7 mouse cellular contexts compared by ENCODE assay signal in genomic region chr11:101094930-101095313, GRCm38 (mm10). TPM values are rescaled to one million over a fixed set of nuclear protein-coding genes. Genes with fewer than 3 reads are reported as not detected.
DNase-seq lines count a peak whose midpoint lies in the region; ATAC-seq and TF ChIP-seq lines count a peak whose summit lies in the region.

No protein-coding gene starts in this region.

- H3K36me3 ChIP-seq in lung, embryonic 14.5 days (ENCODE audit: insufficient read depth), result peaks cover 73% of the 10 kb centered on the region
- H3K36me3 ChIP-seq in limb, embryonic 13.5 days, result peaks cover 72% of the 10 kb centered on the region
- H3K36me3 ChIP-seq in stomach, embryonic 14.5 days (ENCODE audit: control insufficient read depth, insufficient read depth, low read length), result peaks cover 57% of the 10 kb centered on the region

- H3K27me3 ChIP-seq in lung, embryonic 14.5 days (ENCODE audit: insufficient read depth, low read length), result no peaks in the 10 kb centered on the region
- no peaks in the 10 kb centered on the region for H3K27me3 ChIP-seq in limb, embryonic 13.5 days
- H3K27me3 ChIP-seq in stomach, embryonic 14.5 days (ENCODE audit: control insufficient read depth, insufficient read depth, low read length), result no peaks in the 10 kb centered on the region

- H3K4me2 ChIP-seq in lung, embryonic 14.5 days, result peak overlapping the region; percentile 96
- H3K4me2 ChIP-seq in limb, embryonic 13.5 days (replicated peaks), result peak overlapping the region; percentile 93
- H3K4me2 ChIP-seq in stomach, embryonic 14.5 days (replicated peaks; ENCODE audit: low read depth, low read length), result peak overlapping the region; percentile 96

- peak overlapping the region; percentile 67 for H3K9ac ChIP-seq in lung, embryonic 14.5 days
- H3K9ac ChIP-seq in limb, embryonic 13.5 days, result peak overlapping the region; percentile 80
- peak overlapping the region; percentile 75 for H3K9ac ChIP-seq in stomach, embryonic 14.5 days (replicated peaks; ENCODE audit: low read depth, low read length)

- 0% methylated on average over 18 of the region's 18 CpGs for WGBS in lung, embryonic 14.5 days
- under 1% methylated on average over 18 of the region's 18 CpGs for WGBS in limb, embryonic 13.5 days
- WGBS in stomach, embryonic 14.5 days, result 2% methylated on average over 18 of the region's 18 CpGs

- peak overlapping the region; percentile 71 for H3K4me3 ChIP-seq in lung, embryonic 14.5 days (ENCODE audit: low read depth, low read length)
- peak overlapping the region; percentile 52 for H3K4me3 ChIP-seq in embryonic fibroblast, embryonic 13.5 days (ENCODE audit: insufficient read depth, low read length)
- H3K4me3 ChIP-seq in limb, embryonic 13.5 days, result peak overlapping the region; percentile 75
- peak overlapping the region; percentile 68 for H3K4me3 ChIP-seq in stomach, embryonic 14.5 days (ENCODE audit: low read depth, low read length)

- ATAC-seq in lung, embryonic 14.5 days (ENCODE audit: insufficient read depth), result no peak
- ATAC-seq in limb, embryonic 13.5 days (ENCODE audit: low FRiP score, low read depth), result peak; percentile 21; the same call in 1 of the 2 replicates
- ATAC-seq in stomach, embryonic 14.5 days (ENCODE audit: insufficient number of reproducible peaks, insufficient read depth, low FRiP score, low read depth), result peak; percentile 44

- no peak for DNase-seq in lung, embryonic 14.5 days
- DNase-seq in lung, adult 18-20 months, result no peak
- no peak for DNase-seq in adrenal gland, postnatal 4 days (ENCODE audit: low spot score in 2 of 2)
- no peak for DNase-seq in adrenal gland, postnatal 14 days

- H3K27ac ChIP-seq in lung, embryonic 14.5 days (ENCODE audit: low read depth), result peak overlapping the region; percentile 33; the same call in 1 of the 2 replicates
- no peak overlapping the region for H3K27ac ChIP-seq in embryonic fibroblast, embryonic 13.5 days (ENCODE audit: insufficient read depth, low read length)
- H3K27ac ChIP-seq in limb, embryonic 13.5 days, result 0 out of 2 replicates have a peak overlapping the region, but pooled peaks have one; percentile 28
- no peak overlapping the region for H3K27ac ChIP-seq in stomach, embryonic 14.5 days (ENCODE audit: low read length)

- H3K9me3 ChIP-seq in lung, embryonic 14.5 days (ENCODE audit: low read depth, low read length), result no peaks in the 10 kb centered on the region
- no peaks in the 10 kb centered on the region for H3K9me3 ChIP-seq in limb, embryonic 13.5 days
- no peaks in the 10 kb centered on the region for H3K9me3 ChIP-seq in stomach, embryonic 14.5 days (ENCODE audit: control insufficient read depth, low read depth, low read length)

- no peak for TF ChIP-seq CTCF in lung, embryonic 14.5 days (IDR thresholded peaks at IDR 0.05; ENCODE audit: low read depth)
- no peak for TF ChIP-seq CTCF in embryonic fibroblast, embryonic 13.5 days (IDR thresholded peaks at IDR 0.05; ENCODE audit: borderline replicate concordance, insufficient read depth, low read length)

- no peaks in the 10 kb centered on the region for H3K4me1 ChIP-seq in lung, embryonic 14.5 days (ENCODE audit: insufficient read depth)
- no peaks in the 10 kb centered on the region; the same call in 1 of the 2 replicates for H3K4me1 ChIP-seq in embryonic fibroblast, embryonic 13.5 days (ENCODE audit: control insufficient read depth, insufficient read depth, low read length)
- peaks cover 20% of the 10 kb centered on the region for H3K4me1 ChIP-seq in limb, embryonic 13.5 days
- peaks cover 6% of the 10 kb centered on the region; the same call in 1 of the 2 replicates for H3K4me1 ChIP-seq in stomach, embryonic 14.5 days (ENCODE audit: control insufficient read depth, insufficient read depth, low read length)

- TF ChIP-seq POLR2A in embryonic fibroblast, embryonic 13.5 days (IDR thresholded peaks at IDR 0.05; ENCODE audit: low read depth, low read length), result no peak

RNA-seq across cellular contexts. Expression of gene Psmc3ip, which starts 0.3 kb away (rescaled TPM):
- polyA plus RNA-seq in lung, embryonic 14.5 days (2014; fragmentation: Nextera tagmentation; extraction: Ambion mirVana), result 39.9 and 44.1 TPM in 2 replicates
- 10.3 and 12.9 TPM in 2 replicates for polyA plus RNA-seq in embryonic fibroblast, embryonic 13.5 days (2011; ENCODE audit: insufficient read length, low read depth, missing spikeins)
- 43.0 and 44.5 TPM in 2 replicates for polyA plus RNA-seq in limb, embryonic 13.5 days (2015; fragmentation: Nextera tagmentation; extraction: Ambion mirVana)
- polyA plus RNA-seq in stomach, embryonic 14.5 days (2014; fragmentation: Nextera tagmentation; extraction: Ambion mirVana), result 29.7 and 36.4 TPM in 2 replicates
- total RNA-seq in adrenal gland, postnatal 4 days (2021), result 10 to 100 TPM; 10.3 to 11.9 TPM
- 6.6 and 8.8 TPM in 2 replicates for total RNA-seq in adrenal gland, postnatal 14 days (2021)

RNA-seq across cellular contexts. Expression of gene Mlx, which starts 7.8 kb away (rescaled TPM):
- 39.1 and 40.5 TPM in 2 replicates for polyA plus RNA-seq in lung, embryonic 14.5 days (2014; fragmentation: Nextera tagmentation; extraction: Ambion mirVana)
- 29.9 and 30.1 TPM in 2 replicates for polyA plus RNA-seq in embryonic fibroblast, embryonic 13.5 days (2011; ENCODE audit: insufficient read length, low read depth, missing spikeins)
- 44.1 and 50.5 TPM in 2 replicates for polyA plus RNA-seq in limb, embryonic 13.5 days (2015; fragmentation: Nextera tagmentation; extraction: Ambion mirVana)
- polyA plus RNA-seq in stomach, embryonic 14.5 days (2014; fragmentation: Nextera tagmentation; extraction: Ambion mirVana), result 36.7 and 46.0 TPM in 2 replicates
- total RNA-seq in adrenal gland, postnatal 4 days (2021), result 10 to 100 TPM; 27.3 to 27.5 TPM
- 39.8 and 45.9 TPM in 2 replicates for total RNA-seq in adrenal gland, postnatal 14 days (2021)

RNA-seq across cellular contexts. Expression of gene Coasy, which starts 12.6 kb away (rescaled TPM):
- polyA plus RNA-seq in lung, embryonic 14.5 days (2014; fragmentation: Nextera tagmentation; extraction: Ambion mirVana), result 37.9 and 38.0 TPM in 2 replicates
- 14.9 and 15.0 TPM in 2 replicates for polyA plus RNA-seq in embryonic fibroblast, embryonic 13.5 days (2011; ENCODE audit: insufficient read length, low read depth, missing spikeins)
- 38.1 and 41.6 TPM in 2 replicates for polyA plus RNA-seq in limb, embryonic 13.5 days (2015; fragmentation: Nextera tagmentation; extraction: Ambion mirVana)
- polyA plus RNA-seq in stomach, embryonic 14.5 days (2014; fragmentation: Nextera tagmentation; extraction: Ambion mirVana), result 37.9 and 41.3 TPM in 2 replicates
- total RNA-seq in adrenal gland, postnatal 4 days (2021), result 10 to 100 TPM; 59.8 to 65.6 TPM
- 87.7 and 97.6 TPM in 2 replicates for total RNA-seq in adrenal gland, postnatal 14 days (2021)

RNA-seq across cellular contexts. Expression of gene Hsd17b1, which starts 16.7 kb away (rescaled TPM):
- polyA plus RNA-seq in lung, embryonic 14.5 days (2014; fragmentation: Nextera tagmentation; extraction: Ambion mirVana), result not detected in 2 replicates
- polyA plus RNA-seq in embryonic fibroblast, embryonic 13.5 days (2011; ENCODE audit: insufficient read length, low read depth, missing spikeins), result 1.2 and 5.2 TPM in 2 replicates
- 0.28 TPM in 1 of 2 replicates, not detected in the other for polyA plus RNA-seq in limb, embryonic 13.5 days (2015; fragmentation: Nextera tagmentation; extraction: Ambion mirVana)
- polyA plus RNA-seq in stomach, embryonic 14.5 days (2014; fragmentation: Nextera tagmentation; extraction: Ambion mirVana), result not detected in 2 replicates
- under 1 TPM; 0.50 to 0.62 TPM for total RNA-seq in adrenal gland, postnatal 4 days (2021)
- total RNA-seq in adrenal gland, postnatal 14 days (2021), result 0.85 and 1.2 TPM in 2 replicates

RNA-seq across cellular contexts. Expression of gene Retreg3, which starts 24.8 kb away (rescaled TPM):
- polyA plus RNA-seq in lung, embryonic 14.5 days (2014; fragmentation: Nextera tagmentation; extraction: Ambion mirVana), result 9.3 and 9.4 TPM in 2 replicates
- 29.8 and 34.1 TPM in 2 replicates for polyA plus RNA-seq in embryonic fibroblast, embryonic 13.5 days (2011; ENCODE audit: insufficient read length, low read depth, missing spikeins)
- polyA plus RNA-seq in limb, embryonic 13.5 days (2015; fragmentation: Nextera tagmentation; extraction: Ambion mirVana), result 18.7 and 20.3 TPM in 2 replicates
- polyA plus RNA-seq in stomach, embryonic 14.5 days (2014; fragmentation: Nextera tagmentation; extraction: Ambion mirVana), result 8.0 and 9.1 TPM in 2 replicates
- 10 to 100 TPM; 51.8 to 52.6 TPM for total RNA-seq in adrenal gland, postnatal 4 days (2021)
- 53.7 and 56.0 TPM in 2 replicates for total RNA-seq in adrenal gland, postnatal 14 days (2021)

Comparison
In these comparisons a context has a peak if more than half of its experiments do, and no peak if none do; other contexts are left out.
1. H3K27ac ChIP-seq: peak in lung, embryonic 14.5 days (single experiment) and limb, embryonic 13.5 days (single experiment); none in embryonic fibroblast, embryonic 13.5 days (single experiment) and stomach, embryonic 14.5 days (single experiment).
2. Peak in every context shown above with its lines, with median percentiles within 50 percentile points of each other: H3K4me2 ChIP-seq, H3K4me3 ChIP-seq and H3K9ac ChIP-seq.